Mouse (Mus musculus): Measurements from ENCODE around the gene Stard3.

- no peak for TF ChIP-seq CTCF (IDR thresholded peaks at IDR 0.05; ENCODE audit: borderline replicate concordance, insufficient read depth, low read length)
- TF ChIP-seq POLR2A (IDR thresholded peaks at IDR 0.05; ENCODE audit: low read depth, low read length) = no peak
Measured at GRCm38 (mm10) chr11:98367171-98367862, 9.1 kb downstream of the Stard3 start.
